Mouse (Mus musculus) heart, postnatal 10 days (tissue): ENCODE measurements around the gene S100a4. TPM values are rescaled to one million over a fixed set of nuclear protein-coding genes. Genes with fewer than 3 reads are reported as not detected.

Source experiments
- total RNA-seq, 2 experiments: library from RNA; stranded (reverse); gene quantifications; 2 replicates each; pipeline ENCODE4 v1.2.3; 2021

Gene S100a4
- total RNA-seq, 2 experiments from 2014 or later = 10.3 to 11.7 TPM

Other genes with a start within 250 kb of the S100a4 start
- 1 to 10 TPM; 1.9 to 3.3 TPM for gene Slc27a3, start 213.8 kb upstream of the S100a4 start, total RNA-seq
- gene Ints3, start 170.1 kb upstream of the S100a4 start, total RNA-seq = 10 to 100 TPM; 24.4 to 28.3 TPM
- 10 to 100 TPM; 35.4 to 37.8 TPM for gene Npr1, start 137.9 kb upstream of the S100a4 start, total RNA-seq
- 10 to 100 TPM; 55.3 to 57.5 TPM for gene Ilf2, start 127.6 kb upstream of the S100a4 start, total RNA-seq
- gene Snapin, start 112.7 kb upstream of the S100a4 start, total RNA-seq = 10 to 100 TPM; 55.9 to 62.7 TPM
- gene Chtop, start 94.3 kb upstream of the S100a4 start, total RNA-seq = 100 to 1,000 TPM; 126 to 128 TPM
- 100 to 1,000 TPM; 418 to 437 TPM for gene S100a1, start 89.4 kb upstream of the S100a4 start, total RNA-seq
- 10 to 100 TPM; 40.6 to 42.3 TPM for gene S100a13, start 89.3 kb upstream of the S100a4 start, total RNA-seq
- not detected for gene S100a14, start 76.9 kb upstream of the S100a4 start, total RNA-seq
- gene S100a16, start 66.5 kb upstream of the S100a4 start, total RNA-seq = 100 to 1,000 TPM; 108 to 126 TPM
- gene S100a3, start 43.2 kb upstream of the S100a4 start, total RNA-seq = not detected
- gene S100a2, start 13.5 kb upstream of the S100a4 start, total RNA-seq = not detected
- gene Gm42674, start 1.9 kb upstream of the S100a4 start, total RNA-seq = not detected
- gene S100a5, start 4.8 kb downstream of the S100a4 start, total RNA-seq = not detected
- gene S100a6, start 9.1 kb downstream of the S100a4 start, total RNA-seq = 10 to 100 TPM; 81.8 to 85.3 TPM
- gene S100a7a, start 50.2 kb downstream of the S100a4 start, total RNA-seq = under 1 TPM in 1 of 2 experiments, not detected in 1; 0.20 TPM
- gene S100a8, start 65.2 kb downstream of the S100a4 start, total RNA-seq = 1 to 10 TPM; 3.7 to 4.7 TPM
- gene S100a9, start 92.0 kb downstream of the S100a4 start, total RNA-seq = 1 to 10 TPM; 5.2 to 6.7 TPM
- gene Pglyrp4, start 123.1 kb downstream of the S100a4 start, total RNA-seq = not detected
- gene Gm5849, start 174.1 kb downstream of the S100a4 start, total RNA-seq = not detected